Mouse (Mus musculus) v-Abl transformed pro-B cells (cell line): ENCODE data around the gene Psmd8.

Source experiments
- in situ Hi-C, 2 experiments: fragments of 400-800 bp; cut with MboI; formaldehyde crosslinking; loops; one replicate each; pipeline ENCODE4 v1.15.1; 2025; ENCODE audit not compliant: unreplicated experiment in 2 of 2

The Psmd8 gene

DNA sequence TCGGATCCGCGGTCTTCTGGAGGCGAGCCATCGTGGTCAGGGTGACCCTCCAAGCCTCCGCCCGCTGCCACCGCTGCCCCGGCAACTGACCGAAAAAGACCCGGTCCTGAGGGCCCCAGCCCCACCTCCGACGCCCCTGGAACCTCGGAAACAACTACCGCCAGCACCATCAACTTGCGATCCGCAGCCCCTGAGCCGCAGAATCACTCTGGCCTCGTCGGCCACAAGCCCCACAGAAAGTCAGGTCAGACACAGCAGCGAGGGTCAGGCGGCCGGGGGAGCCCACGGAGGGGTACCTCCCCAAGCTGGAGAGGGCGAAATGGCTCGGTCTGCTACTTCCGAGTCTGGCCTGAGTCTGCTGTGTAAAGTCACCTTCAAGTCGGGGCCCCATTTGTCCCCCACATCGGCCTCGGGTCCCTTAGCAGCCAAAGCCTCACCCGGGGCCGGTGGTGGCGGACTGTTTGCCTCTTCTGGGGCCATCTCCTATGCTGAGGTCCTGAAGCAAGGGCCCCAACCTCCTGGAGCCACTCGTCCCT lies 8.9 kb downstream of the Psmd8 start:
- in situ Hi-C loops, result loop anchor here (10.0 kb wide), 2 partner anchors 73 to 187 kb away; partner anchors contain the start of genes 2200002D01Rik (in 1 of the 2), Eif3k (in 1 of the 2) and Map4k1 (in 1 of the 2)

DNA sequence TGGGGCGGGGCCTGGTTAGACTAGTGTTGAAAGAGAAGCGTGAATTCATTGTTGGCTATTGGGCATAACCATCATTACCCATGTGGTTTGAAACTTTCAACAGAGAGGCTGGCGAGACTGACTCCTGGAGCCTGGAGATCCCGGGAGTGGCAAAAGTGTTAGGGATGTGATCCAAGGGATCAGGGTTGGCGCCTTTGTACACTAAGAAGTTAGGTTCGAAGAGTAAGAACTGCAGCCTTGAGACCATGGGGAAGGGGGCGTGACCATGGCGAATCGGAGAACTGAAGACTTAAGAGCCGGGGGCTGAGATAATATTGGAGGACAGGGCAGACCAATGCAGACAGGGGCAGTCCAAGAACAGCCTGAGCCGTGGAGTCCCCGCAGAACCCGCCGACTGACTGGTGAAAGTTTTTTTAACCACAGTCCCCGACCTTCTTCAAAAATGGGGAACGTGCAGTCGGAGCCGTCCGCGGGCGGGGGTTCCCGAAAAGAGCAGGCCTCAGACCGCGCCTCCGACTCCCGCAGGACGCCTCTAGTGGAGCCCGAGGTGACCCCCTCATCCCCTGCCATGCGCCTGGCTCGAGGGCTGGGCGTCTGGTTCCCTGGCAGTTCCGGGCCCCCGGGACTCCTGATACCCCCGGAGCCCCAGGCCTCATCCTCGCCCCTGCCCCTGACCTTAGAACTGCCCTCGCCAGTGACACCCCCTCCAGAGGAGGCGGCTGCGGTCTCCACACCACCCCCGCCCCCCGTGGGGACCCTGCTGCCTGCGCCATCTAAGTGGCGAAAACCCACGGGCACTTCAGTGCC lies 9.5 kb downstream of the Psmd8 start:
- in situ Hi-C loops, result loop anchor here (10.0 kb wide), 2 partner anchors 74 to 186 kb away; partner anchors contain the start of genes 2200002D01Rik (in 1 of the 2), Eif3k (in 1 of the 2) and Map4k1 (in 1 of the 2)

DNA sequence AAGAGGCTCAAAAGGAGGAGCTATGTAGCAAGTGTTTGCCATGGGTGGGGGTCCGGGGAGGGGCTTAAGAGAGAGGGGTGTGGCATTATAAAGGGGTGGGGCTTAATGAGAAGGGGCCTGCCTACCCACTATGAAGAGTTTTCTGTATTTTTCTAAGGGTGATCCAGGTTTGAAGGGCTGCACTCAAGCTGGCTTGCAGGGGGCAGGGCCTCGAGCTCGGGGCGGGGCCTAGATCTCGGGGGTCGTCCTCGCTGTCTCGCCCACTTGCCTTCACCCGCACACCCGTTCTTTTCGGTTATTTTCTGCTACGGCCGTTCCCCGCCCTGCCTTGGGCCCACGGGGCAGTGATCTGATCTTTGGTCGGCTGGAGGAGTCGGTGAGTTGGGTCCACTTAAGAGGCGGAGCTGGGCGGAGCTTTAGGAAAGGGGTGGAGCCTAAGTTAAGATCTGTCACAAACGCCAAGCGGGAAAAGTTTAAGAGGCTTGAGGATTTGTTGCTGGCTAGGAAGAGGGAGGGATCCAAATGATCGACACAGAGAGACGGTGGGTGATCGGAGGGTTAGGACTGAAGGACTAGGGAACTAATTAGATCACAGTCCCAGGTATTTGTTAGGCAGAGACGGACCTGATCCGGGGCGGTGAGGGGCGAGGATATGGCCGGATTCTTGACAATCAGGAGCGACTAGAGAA lies 10.3 kb downstream of the Psmd8 start, which contains the start of the genes Ggn and Spred3:
Ggn (plus strand) TSS at position 145 of the 689 bp plus-strand sequence.
Spred3 (minus strand) TSS at position 346 of the 689 bp plus-strand sequence.
- in situ Hi-C loops, result loop anchor here (10.0 kb wide), 2 partner anchors 75 to 185 kb away; partner anchors contain the start of genes 2200002D01Rik (in 1 of the 2), Eif3k (in 1 of the 2) and Map4k1 (in 1 of the 2)

DNA sequence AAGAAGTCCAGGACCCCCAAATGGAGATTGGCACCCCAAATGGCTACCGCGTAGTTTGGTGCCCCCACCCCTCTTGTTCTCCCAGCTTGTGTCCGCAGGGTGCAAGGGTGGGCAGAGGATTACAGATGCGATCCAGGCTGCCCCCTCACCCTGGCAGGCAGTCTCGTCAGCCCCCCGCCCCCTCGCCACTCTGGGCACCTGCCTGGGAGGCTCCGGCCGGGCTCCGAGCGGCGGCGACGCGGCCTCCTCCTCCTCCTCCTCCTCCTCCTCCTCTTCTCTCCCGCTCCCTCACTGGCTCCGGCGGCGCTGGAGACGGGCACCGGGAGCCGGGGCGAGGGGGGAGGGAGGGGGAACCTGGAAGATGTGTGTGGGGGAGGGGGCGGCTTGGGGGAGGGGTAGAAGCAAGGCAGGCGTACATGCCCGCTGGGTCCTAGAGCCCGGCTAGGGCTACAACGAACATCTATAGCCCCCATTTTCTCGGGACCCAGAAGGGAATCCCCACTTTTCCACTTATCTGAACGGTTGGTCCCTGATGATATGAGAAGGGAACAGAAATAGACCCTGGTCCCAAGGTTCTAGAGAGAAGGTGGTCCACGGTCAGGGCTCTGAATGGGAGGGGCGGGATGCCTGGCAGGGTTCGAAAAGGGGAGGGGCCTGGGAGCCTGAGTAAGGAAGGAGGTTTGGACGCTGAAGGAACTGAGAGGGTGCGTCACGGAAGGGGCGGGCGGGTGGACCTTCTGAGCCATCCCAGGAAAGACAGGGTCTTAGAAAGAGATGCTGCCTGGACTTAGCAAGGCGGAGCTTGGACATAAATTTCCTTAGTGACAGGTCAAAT lies 11.1 kb downstream of the Psmd8 start:
- in situ Hi-C loops, result loop anchor here (10.0 kb wide), 2 partner anchors 75 to 185 kb away; partner anchors contain the start of genes 2200002D01Rik (in 1 of the 2), Eif3k (in 1 of the 2) and Map4k1 (in 1 of the 2)

DNA sequence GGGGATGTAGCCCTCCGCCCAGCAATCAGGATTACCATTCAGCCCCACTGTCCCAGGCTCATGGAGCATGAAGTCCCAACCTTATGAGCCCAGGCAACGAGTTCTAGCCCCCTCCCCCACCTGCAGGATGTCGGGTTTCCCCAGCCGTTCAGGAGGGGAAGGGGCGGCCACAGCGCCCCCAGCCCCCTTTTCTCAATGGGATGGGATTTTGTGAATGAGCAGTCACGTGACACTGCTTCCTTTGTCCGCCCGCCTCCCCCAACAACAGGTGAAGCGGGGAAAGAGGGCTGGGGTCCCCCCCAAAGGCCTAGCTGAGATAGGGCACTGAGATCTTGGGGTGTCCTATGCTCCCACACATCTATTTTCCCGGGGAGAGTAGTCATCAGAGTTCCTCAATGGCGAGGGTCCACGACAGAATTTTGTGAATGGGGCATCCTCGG lies 11.7 kb downstream of the Psmd8 start:
- in situ Hi-C loops, result no loop called here

DNA sequence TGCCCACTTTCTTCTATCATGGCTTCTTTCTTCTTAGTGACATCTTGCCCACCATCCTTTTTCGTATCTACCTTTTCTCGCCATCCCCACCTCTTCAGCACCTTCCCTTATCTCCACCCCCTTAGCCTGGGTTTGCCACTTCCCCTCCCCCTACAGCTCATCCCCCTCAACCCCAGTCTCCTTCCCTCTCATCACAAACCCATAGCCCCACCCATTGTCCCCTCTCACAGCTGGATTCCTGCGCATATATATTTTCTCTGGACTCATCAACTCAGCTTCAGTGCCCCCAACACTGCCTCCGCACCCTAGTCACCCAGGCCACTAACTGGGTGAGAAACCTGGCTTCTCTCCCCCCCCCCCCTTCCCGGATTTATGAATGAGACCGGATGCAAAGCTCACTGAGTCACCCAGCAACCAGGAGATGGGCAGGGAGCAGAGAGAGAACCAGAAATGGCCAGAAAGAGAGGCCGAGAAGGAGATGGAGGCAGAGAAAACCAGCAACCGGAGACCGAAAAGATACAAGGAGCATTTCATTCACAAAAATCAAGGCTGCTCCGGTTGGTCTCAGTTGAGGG lies 12.3 kb downstream of the Psmd8 start:
- in situ Hi-C loops, result no loop called here

DNA sequence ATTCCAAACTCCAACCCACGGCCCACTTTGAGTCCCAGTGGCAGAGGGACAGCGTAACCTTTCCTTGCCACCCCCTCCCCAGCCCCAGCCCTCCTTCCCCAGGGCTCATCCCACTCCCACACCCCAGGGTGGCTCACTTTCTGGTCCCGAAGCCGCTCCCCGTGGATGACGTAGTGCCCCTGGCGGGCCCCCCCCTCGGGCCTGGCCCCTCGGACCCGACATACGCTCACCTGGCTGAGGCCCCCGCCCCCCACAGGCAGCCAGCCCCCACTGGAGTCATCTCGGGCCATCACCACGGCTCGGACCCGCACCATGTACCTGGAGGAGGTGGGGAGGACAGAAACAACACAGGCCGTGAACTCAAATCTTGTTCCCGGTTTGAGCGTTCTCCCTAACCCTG lies 12.8 kb downstream of the Psmd8 start:
- in situ Hi-C loops, result no loop called here

DNA sequence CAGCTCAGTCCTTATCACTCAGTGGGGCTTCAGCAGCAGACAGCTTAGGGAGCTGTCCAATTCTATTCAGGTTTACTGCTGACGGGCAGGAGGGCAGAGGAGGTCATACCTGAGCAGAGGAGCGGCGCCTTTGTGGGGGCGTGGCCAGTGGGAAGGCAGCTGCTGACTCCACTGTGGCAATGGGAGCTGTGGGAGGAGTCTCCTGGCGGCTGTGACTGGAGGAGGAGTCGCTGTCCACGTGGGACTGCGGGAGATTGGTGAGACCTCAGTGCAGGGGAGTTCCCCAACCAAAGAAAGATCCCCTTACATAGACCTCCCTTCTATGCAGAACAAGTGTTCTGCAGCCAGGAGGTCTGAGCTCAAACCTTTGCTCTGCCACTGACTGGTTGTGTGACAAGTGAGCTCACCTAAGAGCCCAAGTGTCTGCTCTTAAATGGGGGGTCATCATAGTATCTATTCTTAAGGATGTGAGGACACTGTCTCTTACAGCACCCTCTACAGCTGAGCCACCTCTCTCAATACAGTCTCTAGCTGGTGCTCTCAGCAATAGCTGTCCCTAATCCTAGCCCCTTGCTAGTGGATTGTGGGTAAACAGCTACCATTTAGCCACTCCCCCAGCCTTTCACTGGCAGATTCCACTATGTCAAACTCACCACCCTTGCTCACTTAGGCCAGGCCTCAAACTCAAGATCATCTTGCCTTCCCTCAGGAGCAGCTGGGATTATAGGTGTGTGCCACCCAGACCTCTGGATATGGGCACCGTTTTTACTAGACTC lies 17.6 kb downstream of the Psmd8 start:
- in situ Hi-C loops, result no loop called here

DNA sequence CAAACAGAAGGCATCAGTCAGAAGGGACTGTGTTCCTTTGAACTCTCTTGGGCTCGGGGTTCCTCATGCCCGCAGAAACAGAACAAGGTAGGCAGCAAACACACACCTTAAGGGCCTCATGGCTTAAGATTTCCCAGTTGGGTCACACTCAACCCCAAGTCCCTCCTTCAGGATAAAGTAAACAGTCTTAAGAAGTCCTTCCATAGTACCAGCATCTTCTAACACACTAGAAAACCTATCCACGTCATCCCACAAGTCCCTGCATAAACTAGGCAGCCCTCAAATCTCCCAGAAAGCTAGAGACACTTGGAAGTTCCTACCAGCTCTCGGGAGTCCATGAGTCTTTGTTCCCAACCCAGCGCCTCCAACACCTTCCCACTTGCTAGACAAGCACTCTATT lies 18.2 kb downstream of the Psmd8 start:
- in situ Hi-C loops, result no loop called here

DNA sequence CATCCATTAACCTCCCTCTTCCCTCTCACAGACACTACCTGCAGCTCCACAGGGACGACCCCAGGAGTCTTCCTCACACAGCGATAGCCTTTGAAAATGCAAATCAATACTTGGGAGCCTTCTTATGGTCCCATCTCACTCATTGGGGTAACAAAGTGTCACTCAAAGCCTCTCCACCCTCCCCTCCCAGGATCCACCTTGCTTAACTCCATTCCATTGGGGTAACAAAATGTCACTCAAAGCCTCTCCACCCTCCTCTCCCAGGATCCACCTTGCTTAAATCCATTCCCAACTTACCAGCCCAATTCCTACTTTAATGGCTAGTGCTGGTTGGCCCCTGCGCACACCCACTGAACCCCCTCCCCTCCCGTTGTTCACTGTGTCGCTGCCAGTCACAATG lies 22.2 kb downstream of the Psmd8 start:
- in situ Hi-C loops, result no loop called here

DNA sequence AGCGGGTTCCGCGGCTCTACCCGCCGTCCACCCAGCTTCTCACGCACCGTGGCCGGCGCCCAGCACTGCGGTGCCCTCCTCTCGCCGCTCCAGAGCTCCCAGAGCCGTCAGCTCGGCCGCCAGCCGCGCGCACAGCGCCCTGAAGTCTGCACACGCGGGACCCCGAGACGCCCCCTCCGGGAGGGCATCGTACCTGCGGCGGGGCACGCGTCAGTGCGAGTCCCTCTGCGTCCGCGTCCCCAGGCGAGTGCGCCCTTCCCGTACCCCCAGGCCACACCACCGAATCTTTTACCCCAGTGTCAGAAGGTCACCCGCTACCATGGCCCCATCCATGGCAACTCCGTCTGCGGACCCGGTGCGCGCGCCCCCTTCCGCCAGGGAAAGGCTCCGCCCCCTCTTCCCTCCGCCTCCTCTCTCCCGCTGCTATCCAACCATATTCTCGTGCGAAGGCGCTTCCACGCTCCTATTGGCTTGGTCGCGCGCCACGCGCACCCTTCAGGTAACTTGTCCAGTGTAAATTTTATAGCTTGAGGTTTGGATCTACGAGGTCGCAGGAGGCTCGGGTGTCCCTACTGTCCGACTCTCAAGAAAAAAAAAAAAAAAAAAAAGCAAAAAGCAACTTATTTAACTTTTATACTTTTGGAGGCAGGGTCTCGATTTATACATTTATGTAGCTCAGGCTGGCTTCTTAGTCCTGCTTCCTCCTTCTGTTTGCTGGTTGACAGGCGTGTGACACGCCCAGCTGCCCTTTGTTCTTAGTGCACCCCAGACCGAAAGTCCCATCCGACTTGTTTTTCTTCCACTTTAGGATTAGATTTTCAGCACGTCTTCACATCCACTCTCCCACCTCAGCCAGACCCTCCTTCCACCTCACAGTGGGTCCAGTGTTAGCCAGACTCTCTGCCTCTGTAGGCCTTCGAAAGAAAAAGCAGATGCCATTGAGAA lies 24.4 kb downstream of the Psmd8 start, which contains the start of gene Fam98c:
Fam98c (minus strand) TSS at position 397 of the 945 bp plus-strand sequence.
- in situ Hi-C loops, result no loop called here

DNA sequence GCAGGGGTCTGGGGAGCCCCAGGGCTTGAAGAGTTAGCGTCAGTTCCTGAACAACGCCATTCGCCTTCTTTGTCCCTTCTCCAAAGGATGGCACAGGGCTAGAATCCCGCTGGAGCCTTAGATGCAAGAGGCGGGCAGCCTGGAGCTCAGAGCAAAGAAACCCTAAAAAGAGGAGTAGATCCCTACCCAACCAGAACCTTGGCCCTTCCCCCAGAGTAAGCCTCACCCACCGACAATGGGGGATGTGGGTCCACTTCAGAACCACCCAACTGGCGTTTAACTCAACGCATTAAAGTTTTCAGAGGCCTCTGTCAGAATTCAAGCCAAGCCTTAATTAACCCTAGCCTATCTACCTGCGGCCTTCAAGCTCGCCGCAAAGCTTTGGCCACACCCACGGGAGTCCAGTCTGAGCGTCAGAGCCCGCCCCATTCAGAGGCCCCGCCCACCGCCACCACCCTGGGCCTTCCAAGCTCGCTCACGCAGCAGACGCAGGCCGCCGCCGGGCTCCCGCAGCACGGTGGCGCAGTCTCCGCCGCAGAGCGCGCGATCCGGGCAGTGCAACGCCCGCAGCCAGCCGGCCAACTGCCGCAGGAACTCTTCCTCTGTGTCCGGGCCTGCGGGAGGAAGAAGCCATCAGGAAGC lies 25.2 kb downstream of the Psmd8 start:
- in situ Hi-C loops, result no loop called here

DNA sequence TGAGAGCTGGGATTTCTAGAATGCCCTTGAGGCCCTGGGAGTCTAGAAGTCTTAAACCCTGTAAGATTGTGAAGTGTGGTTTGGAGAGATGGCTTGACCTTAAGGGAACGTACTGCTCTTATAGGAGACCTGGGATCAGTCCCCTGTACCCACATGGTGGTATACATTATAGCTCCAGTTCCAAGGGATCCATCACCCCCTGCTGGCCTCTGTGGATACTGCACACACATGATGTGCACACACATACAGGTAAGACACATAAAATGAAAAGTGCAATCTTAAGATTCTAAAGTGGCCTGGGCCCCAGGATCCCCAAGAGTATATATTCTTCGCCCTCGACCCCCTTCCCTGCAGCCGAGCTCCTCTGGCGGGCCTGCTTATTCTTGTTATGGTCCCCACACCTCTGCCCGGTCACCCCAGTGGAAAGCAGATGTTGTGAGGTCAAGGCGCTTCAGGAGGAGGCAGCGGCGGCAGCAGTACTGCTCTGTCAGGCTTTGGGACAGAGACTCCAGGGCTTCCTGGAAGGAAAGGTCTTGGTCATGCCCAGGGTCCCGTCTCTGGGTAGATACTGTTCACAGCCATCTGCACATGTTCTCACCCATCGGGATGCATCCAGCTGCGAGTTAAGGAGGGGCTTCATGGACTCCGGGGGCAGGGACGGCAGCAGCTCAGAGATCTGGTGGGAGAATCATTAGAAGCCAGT lies 26.3 kb downstream of the Psmd8 start:
- in situ Hi-C loops, result no loop called here

DNA sequence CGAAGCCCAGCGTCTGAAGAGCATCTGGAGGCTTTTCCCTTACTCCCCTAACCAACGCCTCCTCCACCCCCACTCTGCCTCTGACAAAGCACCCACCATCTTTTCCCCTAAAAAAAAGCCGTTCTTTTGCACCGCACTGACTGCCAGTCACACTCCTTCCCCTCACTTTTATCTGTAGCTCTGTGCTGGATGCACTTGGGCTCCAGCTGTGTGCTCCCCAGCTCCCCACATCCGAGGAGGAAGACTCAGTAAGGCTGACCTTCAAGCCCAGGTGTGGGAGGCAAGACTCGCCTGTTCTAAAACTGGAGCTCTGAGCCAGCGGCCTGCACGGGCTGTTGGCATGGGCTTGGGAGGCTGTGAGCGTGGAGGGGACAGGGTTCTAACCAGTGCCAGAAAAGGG lies 29.0 kb downstream of the Psmd8 start:
- in situ Hi-C loops, result no loop called here

DNA sequence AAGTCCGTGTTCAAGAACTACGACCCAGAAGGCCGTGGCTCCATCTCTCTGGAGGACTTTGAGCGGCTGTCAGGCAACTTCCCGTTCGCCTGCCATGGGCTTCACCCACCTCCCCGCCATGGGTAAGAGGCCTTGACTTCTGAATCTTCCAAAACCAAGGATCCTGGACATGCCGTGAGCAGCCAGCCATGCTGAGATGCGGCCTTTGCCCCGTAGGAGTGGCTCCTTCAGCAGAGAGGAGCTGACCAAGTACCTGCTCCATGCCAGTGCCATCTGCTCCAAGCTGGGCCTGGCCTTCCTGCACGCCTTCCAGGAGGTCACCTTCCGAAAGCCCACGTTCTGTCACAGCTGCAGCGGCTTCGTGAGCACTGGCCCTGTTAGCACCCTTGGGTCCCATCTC lies 31.7 kb downstream of the Psmd8 start:
- in situ Hi-C loops, result no loop called here

DNA sequence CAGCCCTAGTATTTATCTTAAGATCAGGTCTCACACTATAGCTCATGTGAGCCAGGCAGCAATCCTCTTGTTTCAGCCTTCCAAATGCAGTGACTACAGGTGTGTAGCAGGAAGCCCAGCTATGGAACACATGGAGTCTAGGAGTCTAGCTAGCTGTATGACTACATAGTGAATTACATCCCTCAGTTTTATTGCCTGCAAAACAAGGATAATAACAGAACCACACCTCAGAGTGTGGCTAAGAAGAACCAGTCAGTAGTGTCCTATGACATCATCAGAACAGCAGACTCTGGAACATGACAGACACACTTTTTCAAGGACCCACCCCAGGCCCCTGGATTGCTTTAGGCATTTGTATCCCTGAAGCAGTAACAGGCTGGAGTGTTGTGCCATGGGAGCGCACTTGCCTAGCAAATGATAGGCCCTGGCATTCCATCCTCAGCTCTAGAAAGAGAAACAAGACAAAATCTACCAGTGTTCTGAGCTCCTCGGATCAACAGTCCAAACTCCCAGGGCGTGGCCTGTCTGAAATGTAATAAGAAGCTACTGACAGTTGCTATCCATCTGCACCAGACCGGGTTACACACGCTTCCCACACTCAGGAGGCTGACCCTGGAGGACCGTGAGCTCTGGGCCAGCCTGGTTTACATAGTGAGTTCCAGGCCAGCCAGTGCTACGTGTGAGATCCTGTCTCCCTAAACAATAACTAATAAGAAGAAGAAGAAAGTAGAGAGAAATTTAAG lies 33.7 kb downstream of the Psmd8 start:
- in situ Hi-C loops, result no loop called here
